Mouse (Mus musculus) testis, adult 2 months (tissue): Measurements from ENCODE around the gene Ndufb2. TPM values are rescaled to one million over a fixed set of nuclear protein-coding genes. Genes with fewer than 3 reads are reported as not detected.

Experiments
- H3K27ac ChIP-seq: fragments of 200-500 bp; 2 replicates; pipeline ENCODE4 v1.5.1; 2012; ENCODE audit warnings: low read depth, low read length; ENCODE audit not compliant: control insufficient read depth, insufficient read depth
- H3K27me3 ChIP-seq: fragments of 200-500 bp; 2 replicates; pipeline ENCODE4 v1.6.1; 2012; ENCODE audit warnings: mild to moderate bottlenecking, low read length, moderate library complexity; ENCODE audit not compliant: control insufficient read depth, insufficient read depth
- H3K36me3 ChIP-seq: fragments of 200-500 bp; 2 replicates; pipeline ENCODE4 v1.6.1; 2012; ENCODE audit warnings: mild to moderate bottlenecking, low read length; ENCODE audit not compliant: control insufficient read depth, insufficient read depth
- H3K4me1 ChIP-seq: fragments of 200-500 bp; 2 replicates; pipeline ENCODE4 v1.6.1; 2012; ENCODE audit warnings: low read length; ENCODE audit not compliant: control insufficient read depth, insufficient read depth
- H3K4me3 ChIP-seq: fragments of 200-500 bp; 2 replicates; pipeline ENCODE4 v1.5.1; 2012; ENCODE audit warnings: low read depth, mild to moderate bottlenecking, low read length, moderate library complexity, mixed read lengths; ENCODE audit not compliant: control insufficient read depth
- CTCF ChIP-seq: fragments of 200-500 bp; IDR thresholded peaks from 2 replicates; pipeline ENCODE4 v1.5.1; 2012; ENCODE audit warnings: low read depth, mild to moderate bottlenecking, inconsistent platforms, low read length, moderate library complexity; ENCODE audit not compliant: control insufficient read depth, insufficient read depth, insufficient replicate concordance
- POLR2A ChIP-seq: fragments of 200-500 bp; IDR thresholded peaks from 2 replicates; pipeline ENCODE4 v1.6.1; 2012; ENCODE audit warnings: low read depth, mild to moderate bottlenecking, inconsistent platforms, low read length, moderate library complexity; ENCODE audit not compliant: control insufficient read depth
- polyA plus RNA-seq: library from polyadenylated mRNA; depleted of rRNA; stranded (reverse); fragments of >200 nt; gene quantifications from 2 replicates; pipeline ENCODE4 v1.2.3, GENCODE M21; 2012; rRNA removed

The Ndufb2 gene
- polyA plus RNA-seq, 1 experiment: 128 TPM

DNA sequence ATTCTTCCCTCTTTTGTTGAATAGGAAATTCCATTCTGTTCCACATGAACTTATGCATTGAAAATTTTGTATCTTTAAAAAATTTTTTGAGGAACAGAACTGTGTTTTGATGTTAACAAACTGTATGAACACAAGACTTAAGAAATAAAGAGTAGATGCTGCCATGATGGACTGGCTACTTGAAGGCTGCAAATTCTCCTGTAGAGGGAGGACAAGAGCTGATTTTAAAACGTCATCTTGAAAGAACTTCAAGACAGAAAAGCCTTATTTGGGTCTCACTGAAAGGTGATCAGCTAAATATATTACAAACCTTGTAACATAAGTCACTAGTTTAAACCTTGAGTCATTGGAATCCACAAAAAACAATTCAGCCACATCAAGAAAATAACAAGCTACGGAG is 17.8 kb downstream of the Ndufb2 start:
- no peaks in the 10 kb centered on the region for H3K4me1 ChIP-seq
- H3K4me3 ChIP-seq: no peak overlapping the region
- no peaks in the 10 kb centered on the region for H3K27me3 ChIP-seq
- no peak for TF ChIP-seq CTCF
- no peak for TF ChIP-seq POLR2A
- H3K36me3 ChIP-seq: no peaks in the 10 kb centered on the region; the same call in 1 of the 2 replicates
- H3K27ac ChIP-seq: no peak overlapping the region

DNA sequence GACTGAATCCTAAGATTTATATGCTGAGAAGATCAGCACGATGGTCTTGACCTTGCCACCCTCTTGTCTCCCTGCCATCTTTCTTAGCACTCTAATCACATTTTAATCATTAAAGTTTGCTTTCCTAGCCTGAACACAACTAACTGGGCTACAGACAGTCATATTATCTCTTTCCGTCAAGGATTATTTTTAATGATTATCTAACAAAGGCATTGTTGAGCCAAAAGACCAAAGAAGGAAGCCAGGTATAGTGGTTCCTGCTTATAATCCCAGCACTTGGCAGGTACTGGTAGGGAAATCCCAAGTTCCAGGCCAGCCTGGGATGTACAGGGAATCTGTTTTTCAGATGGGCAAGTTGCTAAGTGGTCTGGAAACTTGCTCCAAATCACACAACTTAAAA is 18.9 kb downstream of the Ndufb2 start:
- TF ChIP-seq CTCF (no peak), POLR2A (no peak)

More for the DNA sequence above, 18.9 kb downstream of the Ndufb2 start:
- Histone ChIP-seq H3K4me3 (no peak overlapping the region), H3K4me1 (no peaks in the 10 kb centered on the region), H3K27ac (no peak overlapping the region), H3K27me3 (no peaks in the 10 kb centered on the region), H3K36me3 (peaks cover 1% of the 10 kb centered on the region)

Other genes starting within 250 kb of the Ndufb2 start
- 6.4 and 7.0 TPM in 2 replicates for gene Slc37a3, start 214.9 kb upstream of the Ndufb2 start, polyA plus RNA-seq
- 0.26 and 0.77 TPM in 2 replicates for gene Rab19, start 211.4 kb upstream of the Ndufb2 start, polyA plus RNA-seq
- 366 and 374 TPM in 2 replicates for gene Mkrn1, start 172.1 kb upstream of the Ndufb2 start, polyA plus RNA-seq
- gene Dennd2a, start 34.7 kb upstream of the Ndufb2 start, polyA plus RNA-seq: 9.5 and 10.0 TPM in 2 replicates
- gene Adck2, start 18.7 kb upstream of the Ndufb2 start, polyA plus RNA-seq: 4.2 and 5.5 TPM in 2 replicates
- 0.90 and 1.0 TPM in 2 replicates for gene Gm42420, start 6.8 kb upstream of the Ndufb2 start, polyA plus RNA-seq
- gene Braf, start 132.9 kb downstream of the Ndufb2 start, polyA plus RNA-seq: 49.2 and 49.5 TPM in 2 replicates
- 38.4 and 43.7 TPM in 2 replicates for gene Mrps33, start 218.4 kb downstream of the Ndufb2 start, polyA plus RNA-seq